Mouse (Mus musculus): ENCODE measurements at regions not wholly inside any gene's neighbourhood (a gene's known extent, or its start where the extent isn't known, plus 50 kb on each side); places are given as distances from the start of the nearest gene placed in this dataset.
A peak's percentile ranks its signal among the peaks of the same experiment; 100 is the strongest.

DNA sequence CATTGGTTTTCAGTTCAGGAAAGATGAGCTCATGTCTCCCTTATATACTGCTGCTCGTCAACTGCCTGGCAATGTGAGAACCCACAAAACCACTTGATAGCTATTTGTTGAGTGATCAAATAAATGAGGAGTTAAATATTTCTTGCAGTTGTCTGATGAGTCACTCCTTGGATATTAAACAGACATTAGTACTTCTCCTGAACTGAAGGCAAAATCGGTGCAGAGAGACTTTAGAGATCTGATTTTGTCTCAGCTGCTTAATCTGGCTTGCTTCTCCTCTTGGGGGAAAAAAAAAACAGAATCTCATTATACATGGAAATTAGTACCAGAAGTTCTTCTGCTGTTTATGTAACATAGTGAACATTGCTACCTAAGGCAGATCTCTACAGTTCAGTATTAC, 775.7 kb downstream of the Galc start:
- Histone ChIP-seq H3K27ac (ENCODE audit: low read length) (no peak overlapping the region), H3K36me3 (ENCODE audit: insufficient read depth, low read length) (no peaks in the 10 kb centered on the region), H3K27me3 (replicated peaks; ENCODE audit: insufficient read depth, low read length) (no peaks in the 10 kb centered on the region), H3K9me3 (ENCODE audit: low read length) (no peaks in the 10 kb centered on the region), H3K4me2 (replicated peaks; ENCODE audit: low read depth, low read length) (no peak overlapping the region), H3K4me1 (ENCODE audit: insufficient read depth, low read depth, low read length) (no peaks in the 10 kb centered on the region), H3K4me3 (ENCODE audit: low read depth, low read length) (no peak overlapping the region), H3K9ac (replicated peaks; ENCODE audit: low read depth) (no peak overlapping the region)
- DNase-seq (ENCODE audit: low spot score) (peak; percentile 11), ATAC-seq (no peak)
- 40% methylated on average over 2 of the region's 2 CpGs for WGBS
- TF ChIP-seq CTCF (IDR thresholded peaks at IDR 0.05): no peak
- TF ChIP-seq EP300 (IDR thresholded peaks at IDR 0.05): no peak

DNA sequence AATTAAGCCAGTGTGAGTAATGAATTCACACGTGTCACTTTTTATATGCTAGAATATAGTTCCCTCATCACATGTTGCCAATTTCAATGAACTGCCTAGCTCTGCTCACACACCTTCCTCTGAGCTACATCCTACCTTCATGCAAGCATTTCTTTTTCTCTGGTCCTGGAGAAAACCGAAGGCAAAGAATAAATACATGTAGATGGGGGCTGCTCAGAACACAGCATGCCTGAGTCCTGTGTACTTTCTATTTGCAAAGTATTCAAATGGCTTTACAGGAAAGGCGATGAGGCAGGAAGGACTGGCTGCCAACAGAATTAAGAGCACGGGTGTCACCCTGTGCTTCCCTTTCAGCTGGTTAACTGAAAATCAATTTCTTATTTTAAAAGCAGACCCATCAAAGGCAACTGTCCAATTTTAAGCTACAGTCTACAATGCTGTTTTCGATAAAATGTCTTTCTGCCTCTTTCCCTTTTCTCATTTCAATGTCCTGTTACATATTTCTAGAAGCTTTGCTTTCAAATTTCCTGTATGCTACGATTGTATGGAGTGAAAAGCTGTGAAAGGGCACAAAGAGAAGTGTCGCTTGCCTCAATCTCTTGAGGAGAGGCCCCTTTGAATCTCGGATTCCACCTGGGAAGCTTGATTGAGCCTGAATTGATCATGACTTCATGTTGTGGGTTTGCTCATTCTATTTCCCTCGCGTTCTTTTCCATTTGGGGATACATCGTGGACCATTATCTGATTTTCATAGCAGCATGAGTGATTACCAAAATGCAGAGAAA, 782.6 kb downstream of the Galc start:
- H3K9ac ChIP-seq (replicated peaks; ENCODE audit: low read depth): no peak overlapping the region
- WGBS: 57% methylated on average over 11 of the region's 11 CpGs
- H3K4me2 ChIP-seq (replicated peaks; ENCODE audit: low read depth, low read length): no peak overlapping the region

DNA sequence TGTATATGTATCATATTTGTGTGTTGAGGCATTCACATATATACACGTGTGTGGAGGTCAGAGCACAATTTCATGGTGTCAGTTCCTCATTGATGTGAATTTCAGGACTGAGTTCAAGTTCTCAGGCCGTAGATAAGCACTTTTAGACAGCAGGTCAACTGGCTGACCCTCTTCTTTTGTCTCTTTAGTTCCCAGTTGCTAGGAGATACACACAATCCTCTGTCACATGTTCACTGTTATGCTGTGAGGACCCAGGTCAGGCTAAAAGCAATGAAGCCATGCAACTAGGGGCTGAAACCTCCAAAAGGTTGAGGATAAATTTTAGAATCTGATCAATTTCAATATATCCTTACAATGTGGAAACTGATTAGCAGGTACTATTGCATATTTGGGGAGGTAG, 783.5 kb downstream of the Galc start:
- Histone ChIP-seq H3K36me3 (ENCODE audit: insufficient read depth, low read length) (no peaks in the 10 kb centered on the region), H3K4me2 (replicated peaks; ENCODE audit: low read depth, low read length) (no peak overlapping the region), H3K9me3 (ENCODE audit: low read length) (no peaks in the 10 kb centered on the region), H3K4me1 (ENCODE audit: insufficient read depth, low read depth, low read length) (no peaks in the 10 kb centered on the region), H3K9ac (replicated peaks; ENCODE audit: low read depth) (no peak overlapping the region), H3K27me3 (replicated peaks; ENCODE audit: insufficient read depth, low read length) (no peaks in the 10 kb centered on the region), H3K27ac (ENCODE audit: low read length) (no peak overlapping the region), H3K4me3 (ENCODE audit: low read depth, low read length) (no peak overlapping the region)
- TF ChIP-seq EP300 (IDR thresholded peaks at IDR 0.05) (no peak), CTCF (IDR thresholded peaks at IDR 0.05) (no peak)
- WGBS: 57% methylated on average over 2 of the region's 2 CpGs
- DNase-seq (ENCODE audit: low spot score) (no peak), ATAC-seq (no peak)

More for the DNA sequence above, 782.6 kb downstream of the Galc start:
- ATAC-seq: no peak
- H3K36me3 ChIP-seq (ENCODE audit: insufficient read depth, low read length): no peaks in the 10 kb centered on the region
- H3K27me3 ChIP-seq (replicated peaks; ENCODE audit: insufficient read depth, low read length): no peaks in the 10 kb centered on the region
- no peak overlapping the region for H3K27ac ChIP-seq (ENCODE audit: low read length)
- no peaks in the 10 kb centered on the region for H3K9me3 ChIP-seq (ENCODE audit: low read length)
- H3K4me3 ChIP-seq (ENCODE audit: low read depth, low read length): no peak overlapping the region
- H3K4me1 ChIP-seq (ENCODE audit: insufficient read depth, low read depth, low read length): no peaks in the 10 kb centered on the region
- no peak for DNase-seq (ENCODE audit: low spot score)
- TF ChIP-seq EP300 (IDR thresholded peaks at IDR 0.05) (no peak), CTCF (IDR thresholded peaks at IDR 0.05) (no peak)

DNA sequence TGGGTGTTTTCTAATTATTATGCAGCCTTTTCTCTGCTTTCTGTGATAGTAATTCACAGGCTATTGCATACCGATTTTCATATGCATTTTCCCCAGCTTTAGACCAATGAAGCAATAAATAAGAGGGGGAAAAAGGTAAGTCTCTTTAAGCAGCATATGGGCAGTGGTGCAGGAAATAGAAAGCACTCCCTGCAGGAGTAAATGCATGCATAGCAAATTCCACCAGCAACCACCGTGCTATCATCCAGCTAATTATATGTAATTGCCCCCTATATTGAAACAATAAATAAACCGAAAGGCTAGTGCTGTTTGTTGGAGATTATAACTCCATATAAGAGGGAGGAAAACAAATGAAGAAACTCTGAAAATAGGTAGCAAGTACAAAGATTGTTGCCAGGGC, 790.1 kb downstream of the Galc start:
- H3K9ac ChIP-seq (replicated peaks; ENCODE audit: low read depth): no peak overlapping the region

DNA sequence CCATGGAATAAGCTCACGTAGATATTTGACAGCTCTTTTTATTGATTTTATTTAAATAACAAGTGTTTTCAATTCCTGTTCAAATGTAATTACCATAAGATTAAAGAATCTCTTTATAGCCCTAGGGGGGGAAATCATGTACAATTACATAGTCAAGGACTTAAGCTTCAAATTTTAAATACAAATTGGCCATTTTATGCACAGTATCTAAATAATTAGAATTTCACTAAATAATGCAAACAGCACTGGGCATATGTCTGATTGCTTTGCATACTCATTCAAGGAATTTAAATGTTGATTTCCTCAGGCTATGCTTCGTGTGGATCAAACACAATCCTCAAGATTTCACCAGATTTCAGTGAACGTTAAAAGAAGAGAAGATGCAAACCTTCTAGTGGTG, 823.1 kb downstream of the Galc start:
- DNase-seq (ENCODE audit: low spot score) (no peak), ATAC-seq (no peak)
- no peaks in the 10 kb centered on the region for H3K4me1 ChIP-seq (ENCODE audit: insufficient read depth, low read depth, low read length)
- H3K9ac ChIP-seq (replicated peaks; ENCODE audit: low read depth): no peak overlapping the region
- no peak overlapping the region for H3K27ac ChIP-seq (ENCODE audit: low read length)
- H3K4me3 ChIP-seq (ENCODE audit: low read depth, low read length): no peak overlapping the region
- TF ChIP-seq CTCF (IDR thresholded peaks at IDR 0.05): no peak
- TF ChIP-seq EP300 (IDR thresholded peaks at IDR 0.05): no peak
- H3K9me3 ChIP-seq (ENCODE audit: low read length): no peaks in the 10 kb centered on the region
- WGBS: 70% methylated on average over 3 of the region's 3 CpGs
- H3K36me3 ChIP-seq (ENCODE audit: insufficient read depth, low read length): no peaks in the 10 kb centered on the region
- no peak overlapping the region for H3K4me2 ChIP-seq (replicated peaks; ENCODE audit: low read depth, low read length)
- no peaks in the 10 kb centered on the region for H3K27me3 ChIP-seq (replicated peaks; ENCODE audit: insufficient read depth, low read length)

More for the DNA sequence above, 790.1 kb downstream of the Galc start:
- ATAC-seq (no peak), DNase-seq (ENCODE audit: low spot score) (no peak)
- no peak for TF ChIP-seq EP300 (IDR thresholded peaks at IDR 0.05)
- TF ChIP-seq CTCF (IDR thresholded peaks at IDR 0.05): no peak
- H3K36me3 ChIP-seq (ENCODE audit: insufficient read depth, low read length): no peaks in the 10 kb centered on the region
- H3K4me1 ChIP-seq (ENCODE audit: insufficient read depth, low read depth, low read length): no peaks in the 10 kb centered on the region
- H3K27me3 ChIP-seq (replicated peaks; ENCODE audit: insufficient read depth, low read length): no peaks in the 10 kb centered on the region
- 79% methylated on average over 3 of the region's 3 CpGs for WGBS
- no peak overlapping the region for H3K4me2 ChIP-seq (replicated peaks; ENCODE audit: low read depth, low read length)
- H3K4me3 ChIP-seq (ENCODE audit: low read depth, low read length): no peak overlapping the region
- no peaks in the 10 kb centered on the region for H3K9me3 ChIP-seq (ENCODE audit: low read length)
- no peak overlapping the region for H3K27ac ChIP-seq (ENCODE audit: low read length)

DNA sequence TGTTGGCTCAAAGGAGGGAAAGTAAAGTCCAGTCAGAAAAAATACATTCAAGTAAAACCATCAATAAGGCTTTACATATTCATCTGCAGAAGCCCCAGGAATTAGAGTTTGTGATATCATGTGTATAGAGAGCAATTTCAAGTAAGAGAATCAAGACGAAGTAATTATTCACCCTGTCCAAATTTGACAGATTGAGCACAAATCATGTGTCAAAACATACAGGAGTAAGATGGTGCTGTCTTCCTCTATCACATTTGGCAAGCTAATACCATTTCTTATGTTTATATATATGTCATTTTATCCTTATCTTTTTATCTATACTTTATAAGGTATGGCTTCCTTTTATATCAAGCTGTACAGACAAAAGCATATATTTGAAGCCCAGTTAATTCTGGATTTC, 825.2 kb downstream of the Galc start:
- H3K36me3 ChIP-seq (ENCODE audit: insufficient read depth, low read length): no peaks in the 10 kb centered on the region
- WGBS: 72% methylated on average over 1 of the region's 1 CpGs
- TF ChIP-seq EP300 (IDR thresholded peaks at IDR 0.05) (no peak), CTCF (IDR thresholded peaks at IDR 0.05) (no peak)

More for the DNA sequence above, 825.2 kb downstream of the Galc start:
- H3K4me1 ChIP-seq (ENCODE audit: insufficient read depth, low read depth, low read length): no peaks in the 10 kb centered on the region
- H3K9ac ChIP-seq (replicated peaks; ENCODE audit: low read depth): no peak overlapping the region
- no peaks in the 10 kb centered on the region for H3K9me3 ChIP-seq (ENCODE audit: low read length)
- H3K27ac ChIP-seq (ENCODE audit: low read length): no peak overlapping the region
- DNase-seq (ENCODE audit: low spot score) (no peak), ATAC-seq (no peak)
- no peak overlapping the region for H3K4me2 ChIP-seq (replicated peaks; ENCODE audit: low read depth, low read length)
- H3K4me3 ChIP-seq (ENCODE audit: low read depth, low read length): no peak overlapping the region
- no peaks in the 10 kb centered on the region for H3K27me3 ChIP-seq (replicated peaks; ENCODE audit: insufficient read depth, low read length)
